Mouse (Mus musculus) mature B cell (primary cell): ENCODE measurements around the gene Adcy6.

Source experiments
- in situ Hi-C: fragments of 300-500 bp; cut with MboI; formaldehyde crosslinking; loops from 2 replicates; pipeline ENCODE4 v1.14.3; 2019

Adcy6 gene

GRCm38 (mm10) chr15:98567278-98568134 is 42.4 kb downstream of the Adcy6 start:
- in situ Hi-C loops, result no loop called here

DNA sequence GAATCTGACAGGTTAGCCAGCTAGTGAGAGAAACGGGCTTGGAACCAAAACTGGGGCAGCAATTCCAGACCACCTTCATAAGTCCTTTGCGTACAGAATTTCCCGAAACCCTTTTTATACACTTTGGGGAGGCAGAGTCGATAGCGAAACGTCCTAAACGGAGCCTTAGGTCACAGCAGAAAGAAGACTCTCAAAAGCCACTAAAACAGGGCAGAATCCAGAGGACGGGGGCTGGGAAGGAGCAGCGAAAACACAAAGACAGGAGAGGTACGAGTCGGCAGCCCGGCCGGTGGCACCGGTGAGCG is 43.0 kb downstream of the Adcy6 start:
- in situ Hi-C loops, result no loop called here

DNA sequence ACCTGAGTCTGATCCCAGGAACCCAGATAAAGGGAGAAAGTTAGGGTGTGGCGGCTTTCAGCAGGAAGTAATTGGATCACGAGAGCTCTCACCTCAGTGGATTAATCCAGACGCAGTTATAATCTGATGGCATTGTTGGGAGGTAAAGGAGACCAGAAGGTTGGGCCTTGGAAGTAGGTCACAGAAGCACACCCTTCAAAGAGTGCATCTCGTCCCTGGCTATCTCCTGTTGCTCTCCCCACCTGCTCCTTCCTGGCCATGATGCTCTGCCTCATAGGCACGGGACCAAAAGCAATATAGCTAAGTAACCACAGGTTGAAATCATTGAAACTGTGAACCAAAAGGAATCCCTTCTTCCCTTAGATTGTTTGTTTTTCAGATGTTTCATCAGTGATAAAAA is 52.7 kb downstream of the Adcy6 start:
- in situ Hi-C loops, result no loop called here

- in situ Hi-C loops, result no loop called here
Observed at GRCm38 (mm10) chr15:98555881-98556280, 54.0 kb downstream of the Adcy6 start.

DNA sequence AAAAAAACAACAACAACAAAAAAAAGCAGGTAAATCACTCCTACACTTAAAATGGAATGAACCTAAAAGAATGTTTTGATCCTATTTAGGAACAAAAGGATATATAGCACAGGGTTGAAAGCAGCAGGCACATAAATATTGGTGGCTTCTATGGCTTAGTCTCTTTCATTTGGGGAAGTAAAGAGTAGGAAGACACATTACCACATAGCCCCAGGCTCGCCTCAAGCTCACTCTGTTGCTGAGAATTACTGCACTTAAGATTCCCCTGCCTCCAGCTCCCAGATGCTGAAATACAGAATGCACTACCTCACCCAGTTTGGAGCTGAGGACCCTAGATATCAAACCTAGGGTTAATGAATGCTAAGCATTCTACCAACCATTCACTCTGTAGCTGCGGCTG is 57.1 kb downstream of the Adcy6 start:
- in situ Hi-C loops, result no loop called here

GRCm38 (mm10) chr15:98546843-98547242 is 63.0 kb downstream of the Adcy6 start:
- in situ Hi-C loops, result no loop called here

DNA sequence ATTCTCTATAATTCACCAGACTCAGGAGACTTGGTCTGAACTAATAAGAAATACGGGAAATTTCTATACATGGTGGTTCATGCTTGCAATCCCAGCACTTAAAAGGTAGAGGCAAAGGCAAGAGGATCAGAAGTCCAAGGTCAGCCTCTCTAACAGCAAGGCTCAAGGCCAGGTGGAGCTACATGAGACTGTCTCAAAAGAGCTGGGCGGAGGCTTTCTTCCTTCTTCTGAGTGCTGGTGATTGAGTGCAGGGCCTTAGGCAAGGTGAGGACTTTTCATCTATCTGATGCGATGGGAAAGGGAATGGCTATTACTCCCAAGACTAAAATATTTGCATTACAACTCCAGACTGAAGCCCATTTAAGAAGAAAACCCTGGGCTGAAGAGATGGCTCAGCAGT is 64.7 kb downstream of the Adcy6 start:
- in situ Hi-C loops, result no loop called here

DNA sequence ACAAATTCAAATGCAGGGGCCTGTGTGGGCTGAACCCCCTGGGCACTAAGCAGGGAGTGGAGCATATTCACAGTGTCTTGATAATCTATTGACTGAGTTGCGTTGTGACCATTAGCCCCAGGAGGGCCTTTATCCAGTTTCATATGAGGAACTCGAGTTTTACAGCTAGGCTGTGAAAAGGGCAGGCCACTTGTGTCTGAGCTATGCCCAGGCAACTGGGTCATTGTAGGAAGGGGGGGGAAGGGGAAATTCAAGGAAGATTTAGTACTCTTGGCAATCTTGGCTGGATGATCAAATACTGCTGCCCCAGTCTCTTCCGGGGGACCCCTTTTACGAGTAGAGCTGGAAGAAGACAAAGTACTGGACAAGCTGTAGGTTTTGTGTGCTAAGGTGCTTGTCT is 66.5 kb downstream of the Adcy6 start:
- in situ Hi-C loops, result no loop called here

GRCm38 (mm10) chr15:98541064-98541463 is 68.8 kb downstream of the Adcy6 start:
- in situ Hi-C loops, result no loop called here
